In the genomic region with DNA sequence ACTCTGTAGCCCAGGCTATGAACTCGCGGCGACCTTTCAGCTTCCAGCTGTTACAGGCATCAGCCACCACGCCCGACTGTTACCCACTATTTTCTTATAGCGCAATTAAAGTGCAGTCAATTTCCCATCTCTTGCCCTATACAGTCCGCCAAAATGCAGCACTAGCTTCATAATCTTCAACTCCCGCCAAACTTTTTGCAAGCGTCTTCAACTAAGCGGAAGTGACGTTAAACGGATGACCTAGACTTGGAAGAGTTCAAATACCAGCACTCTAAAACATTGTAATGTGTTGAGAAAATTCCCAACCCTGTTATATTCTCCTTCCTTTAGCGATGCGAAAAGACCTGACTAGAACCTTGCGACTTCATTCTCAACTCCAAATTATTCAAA, we compare ENCODE assay signal across 8 mouse cellular contexts. TPM values are rescaled to one million over a fixed set of nuclear protein-coding genes. Genes with fewer than 3 reads are reported as not detected.
DNase-seq lines count a peak whose midpoint lies in the region; ATAC-seq and TF ChIP-seq lines count a peak whose summit lies in the region.

No protein-coding gene starts in this region.

- H3K9me3 ChIP-seq in forebrain, postnatal 0 days (ENCODE audit: low read length) = no peaks in the 10 kb centered on the region
- H3K9me3 ChIP-seq in intestine, embryonic 16.5 days (ENCODE audit: control insufficient read depth, low read length) = no peaks in the 10 kb centered on the region
- no peaks in the 10 kb centered on the region for H3K9me3 ChIP-seq in liver, embryonic 16.5 days (replicated peaks; ENCODE audit: control insufficient read depth, low read length)
- no peaks in the 10 kb centered on the region for H3K9me3 ChIP-seq in neural tube, embryonic 13.5 days

- H3K27ac ChIP-seq in forebrain, postnatal 0 days (ENCODE audit: low read depth, low read length) = peak overlapping the region; percentile 88; the same call in 1 of the 2 replicates
- H3K27ac ChIP-seq in intestine, embryonic 16.5 days (ENCODE audit: low read length) = peak overlapping the region; percentile 54; the same call in 1 of the 2 replicates
- peak overlapping the region; percentile 88 for H3K27ac ChIP-seq in liver, embryonic 16.5 days (ENCODE audit: low read length)
- peak overlapping the region; percentile 94 for H3K27ac ChIP-seq in neural tube, embryonic 13.5 days (replicated peaks)

- no peak for TF ChIP-seq CTCF in forebrain, postnatal 0 days (IDR thresholded peaks at IDR 0.05; ENCODE audit: low read depth)

- ATAC-seq in forebrain, postnatal 0 days = peak; percentile 6
- peak; percentile 33 for ATAC-seq in intestine, embryonic 16.5 days
- ATAC-seq in liver, embryonic 16.5 days (ENCODE audit: low read depth) = peak; percentile 14
- peak; percentile 44 for ATAC-seq in neural tube, embryonic 13.5 days (ENCODE audit: low read depth)

- peak; percentile 75 for DNase-seq in layer of hippocampus, adult 11-12 months (ENCODE audit: low spot score)
- no peak for DNase-seq in layer of hippocampus, adult 9-10 months (ENCODE audit: low spot score)
- DNase-seq in cerebellum, adult 11-12 months = peak; percentile 75
- DNase-seq in forebrain, postnatal 0 days = no peak
- DNase-seq in thymus, postnatal 36 days = peak; percentile 33 to 44

- H3K36me3 ChIP-seq in forebrain, postnatal 0 days (ENCODE audit: insufficient read depth) = no peaks in the 10 kb centered on the region
- no peaks in the 10 kb centered on the region for H3K36me3 ChIP-seq in intestine, embryonic 16.5 days (ENCODE audit: control insufficient read depth, insufficient read depth, low read length)
- no peaks in the 10 kb centered on the region for H3K36me3 ChIP-seq in liver, embryonic 16.5 days (ENCODE audit: control insufficient read depth, insufficient read depth)
- no peaks in the 10 kb centered on the region for H3K36me3 ChIP-seq in neural tube, embryonic 13.5 days

- no peak overlapping the region; the same call in 1 of the 2 replicates for H3K9ac ChIP-seq in forebrain, postnatal 0 days
- peak overlapping the region; percentile 57 for H3K9ac ChIP-seq in intestine, embryonic 16.5 days (ENCODE audit: low read depth, low read length)
- H3K9ac ChIP-seq in liver, embryonic 16.5 days (ENCODE audit: low read depth, low read length) = peak overlapping the region; percentile 69
- H3K9ac ChIP-seq in neural tube, embryonic 13.5 days = peak overlapping the region; percentile 53; the same call in 1 of the 2 replicates

- no peaks in the 10 kb centered on the region for H3K27me3 ChIP-seq in forebrain, postnatal 0 days (ENCODE audit: insufficient read depth, low read length)
- H3K27me3 ChIP-seq in intestine, embryonic 16.5 days (replicated peaks; ENCODE audit: control insufficient read depth, insufficient read depth, low read length) = no peaks in the 10 kb centered on the region
- H3K27me3 ChIP-seq in liver, embryonic 16.5 days (ENCODE audit: control insufficient read depth, insufficient read depth, low read depth, low read length) = no peaks in the 10 kb centered on the region
- no peaks in the 10 kb centered on the region for H3K27me3 ChIP-seq in neural tube, embryonic 13.5 days

- H3K4me2 ChIP-seq in forebrain, postnatal 0 days (ENCODE audit: low read depth) = peak overlapping the region; percentile 64
- peak overlapping the region; percentile 59 for H3K4me2 ChIP-seq in intestine, embryonic 16.5 days (ENCODE audit: low read depth, low read length)
- H3K4me2 ChIP-seq in liver, embryonic 16.5 days (ENCODE audit: low read depth, low read length) = peak overlapping the region; percentile 74
- H3K4me2 ChIP-seq in neural tube, embryonic 13.5 days = peak overlapping the region; percentile 62

- peaks cover 7% of the 10 kb centered on the region for H3K4me1 ChIP-seq in forebrain, postnatal 0 days (ENCODE audit: insufficient read depth)
- H3K4me1 ChIP-seq in intestine, embryonic 16.5 days (ENCODE audit: control insufficient read depth, insufficient read depth, low read length) = 0 out of 2 replicates have a peak, but pooled peaks cover 3% of the 10 kb centered on the region
- H3K4me1 ChIP-seq in liver, embryonic 16.5 days (ENCODE audit: control insufficient read depth, low read depth, low read length) = peaks cover 2% of the 10 kb centered on the region
- H3K4me1 ChIP-seq in neural tube, embryonic 13.5 days (replicated peaks) = peaks cover 28% of the 10 kb centered on the region

- peak overlapping the region; percentile 71 for H3K4me3 ChIP-seq in forebrain, postnatal 0 days (ENCODE audit: low read depth, low read length)
- peak overlapping the region; percentile 62 for H3K4me3 ChIP-seq in intestine, embryonic 16.5 days (ENCODE audit: low read length)
- peak overlapping the region; percentile 99 for H3K4me3 ChIP-seq in liver, embryonic 16.5 days (ENCODE audit: low read depth, low read length)
- peak overlapping the region; percentile 94 for H3K4me3 ChIP-seq in neural tube, embryonic 13.5 days

- WGBS in forebrain, postnatal 0 days = under 1% methylated on average over 15 of the region's 15 CpGs
- under 1% methylated on average over 15 of the region's 15 CpGs for WGBS in intestine, embryonic 16.5 days
- WGBS in liver, embryonic 16.5 days (ENCODE audit: insufficient replicate concordance) = 0% methylated on average over 15 of the region's 15 CpGs
- under 1% methylated on average over 15 of the region's 15 CpGs for WGBS in neural tube, embryonic 13.5 days

RNA-seq across cellular contexts. Expression of gene Zranb3, which starts 0.6 kb away (rescaled TPM):
- total RNA-seq in forebrain, postnatal 0 days (2014; rRNA removed) = 4.1 and 4.8 TPM in 2 replicates
- 2.3 and 2.7 TPM in 2 replicates for polyA plus RNA-seq in forebrain, postnatal 0 days (2015; fragmentation: Nextera tagmentation; extraction: Ambion mirVana)
- polyA plus RNA-seq in intestine, embryonic 16.5 days (2015; fragmentation: Nextera tagmentation; extraction: Ambion mirVana) = 4.6 and 5.4 TPM in 2 replicates
- polyA plus RNA-seq in liver, embryonic 16.5 days (2015; fragmentation: Nextera tagmentation; extraction: Ambion mirVana) = 3.4 and 3.7 TPM in 2 replicates
- polyA plus RNA-seq in neural tube, embryonic 13.5 days (2015; fragmentation: Nextera tagmentation; extraction: Ambion mirVana) = 3.4 and 4.4 TPM in 2 replicates

RNA-seq across cellular contexts. Expression of gene R3hdm1, which starts 0.9 kb away (rescaled TPM):
- 61.5 and 67.8 TPM in 2 replicates for total RNA-seq in forebrain, postnatal 0 days (2014; rRNA removed)
- 69.5 and 86.6 TPM in 2 replicates for polyA plus RNA-seq in forebrain, postnatal 0 days (2015; fragmentation: Nextera tagmentation; extraction: Ambion mirVana)
- polyA plus RNA-seq in intestine, embryonic 16.5 days (2015; fragmentation: Nextera tagmentation; extraction: Ambion mirVana) = 38.9 and 44.0 TPM in 2 replicates
- polyA plus RNA-seq in liver, embryonic 16.5 days (2015; fragmentation: Nextera tagmentation; extraction: Ambion mirVana) = 31.5 and 33.1 TPM in 2 replicates
- 80.5 and 93.4 TPM in 2 replicates for polyA plus RNA-seq in neural tube, embryonic 13.5 days (2015; fragmentation: Nextera tagmentation; extraction: Ambion mirVana)

Comparison
In these comparisons a context has a peak if more than half of its experiments do, and no peak if none do; other contexts are left out.
1. DNase-seq: peak in layer of hippocampus, adult 11-12 months (single experiment), cerebellum, adult 11-12 months (single experiment) and thymus, postnatal 36 days (2 of 2); none in layer of hippocampus, adult 9-10 months (single experiment) and forebrain, postnatal 0 days (single experiment).
2. Peak in every context shown above with its lines, with median percentiles within 50 percentile points of each other: ATAC-seq, H3K27ac ChIP-seq, H3K4me2 ChIP-seq and H3K4me3 ChIP-seq.